Mouse (Mus musculus) cortical plate, adult 2 months (tissue): ENCODE measurements at regions not wholly inside any gene's neighbourhood (a gene's known extent, or its start where the extent isn't known, plus 50 kb on each side); places are given as distances from the start of the nearest gene placed in this dataset.

Source experiments
- CTCF ChIP-seq: fragments of 200-500 bp; IDR thresholded peaks from 2 replicates; pipeline ENCODE4 v1.5.1; 2011; ENCODE audit warnings: mild to moderate bottlenecking, control low read depth, low read length; ENCODE audit not compliant: insufficient read depth; ENCODE audit errors: extremely low read depth
- POLR2A ChIP-seq: fragments of 200-500 bp; IDR thresholded peaks from 2 replicates; pipeline ENCODE4 v1.6.1; 2011; ENCODE audit warnings: mild to moderate bottlenecking, low read length, control low read depth; ENCODE audit not compliant: insufficient read depth; ENCODE audit errors: extremely low read depth

DNA sequence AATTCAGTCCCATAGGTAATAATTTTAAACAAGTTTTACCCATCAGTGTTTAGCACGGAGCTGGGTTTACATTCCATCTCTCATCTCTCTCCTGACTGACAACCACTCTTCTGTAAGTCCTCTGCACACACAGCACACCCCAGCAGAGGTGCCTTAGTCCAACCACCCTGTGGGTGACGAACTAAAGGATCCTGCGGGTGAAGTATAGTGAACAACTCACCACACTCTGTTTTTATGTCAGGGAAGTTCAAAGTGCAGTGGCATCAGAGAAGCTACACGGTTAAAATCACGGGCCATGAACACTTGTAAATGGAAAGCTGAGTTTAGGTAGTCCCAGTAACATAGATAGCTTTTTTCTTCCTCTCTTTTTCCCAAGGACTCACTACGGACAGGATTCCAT, 157.1 kb downstream of the Dyrk2 start:
- TF ChIP-seq CTCF (no peak), POLR2A (no peak)
